19 mouse cellular contexts compared by ENCODE assay signal in genomic region chr2:118750476-118750875, GRCm38 (mm10). TPM values are rescaled to one million over a fixed set of nuclear protein-coding genes. Genes with fewer than 3 reads are reported as not detected.
A peak's percentile ranks its signal among the peaks of the same experiment; 100 is the strongest.
DNase-seq lines count a peak whose midpoint lies in the region; ATAC-seq and TF ChIP-seq lines count a peak whose summit lies in the region.
"Had no signal": no experiment of that assay in that cellular context is flagged by ENCODE, and none has a peak within 500 bp of the region (broad histone marks: within the 10 kb centered on the region; RNA-seq: fewer than 3 reads in every experiment).

No protein-coding gene starts in this region.

- TF ChIP-seq CTCF in olfactory bulb, adult 2 months (IDR thresholded peaks at IDR 0.05; ENCODE audit: insufficient read depth, low read depth, low read length): no peak
- TF ChIP-seq CTCF in cerebellum, adult 2 months (IDR thresholded peaks at IDR 0.05; ENCODE audit: borderline replicate concordance, insufficient read depth, low read depth, low read length): no peak

- ATAC-seq in liver, embryonic 11.5 days (replicated peaks; ENCODE audit: low FRiP score): no peak
- ATAC-seq: forebrain, embryonic 13.5 days; inflammation-experienced regulatory T-cells, adult 6 months had no signal

- H3K27me3 ChIP-seq in liver, embryonic 11.5 days (replicated peaks; ENCODE audit: control insufficient read depth, insufficient read depth, low read length): 0 out of 2 replicates have a peak, but pooled peaks cover 2% of the 10 kb centered on the region
- no peaks in the 10 kb centered on the region for H3K27me3 ChIP-seq in cerebellum, adult 2 months (ENCODE audit: control insufficient read depth, insufficient read depth, low read length)
- H3K27me3 ChIP-seq: CH12.LX; forebrain, embryonic 13.5 days had no signal

- H3K9ac ChIP-seq in liver, embryonic 11.5 days (ENCODE audit: low read depth, low read length): no peak overlapping the region
- H3K9ac ChIP-seq: forebrain, embryonic 13.5 days; lung, embryonic 14.5 days had no signal

- H3K27ac ChIP-seq in liver, embryonic 11.5 days (ENCODE audit: low read depth, low read length): peak overlapping the region; percentile 38; the same call in 1 of the 2 replicates
- H3K27ac ChIP-seq in olfactory bulb, adult 2 months (ENCODE audit: insufficient read depth, low read depth, low read length): peak overlapping the region; percentile 92
- no peak overlapping the region for H3K27ac ChIP-seq in cerebellum, adult 2 months (ENCODE audit: insufficient read depth, low read length)
- H3K27ac ChIP-seq: forebrain, embryonic 13.5 days had no signal

- 76% methylated on average over 8 of the region's 8 CpGs for WGBS in liver, embryonic 11.5 days
- WGBS in olfactory bulb, adult 2 months: 36% methylated on average over 8 of the region's 8 CpGs
- WGBS in cerebellum, adult 2 months: 42% methylated on average over 8 of the region's 8 CpGs

- DNase-seq in liver, embryonic 11.5 days (ENCODE audit: low spot score): no peak
- no peak for DNase-seq in liver
- DNase-seq in heart, adult 9 months (ENCODE audit: low spot score in 2 of 2): peak; percentile 76 to 81
- peak; percentile 52 to 54 for DNase-seq in heart, postnatal 14 days
- DNase-seq in urinary bladder, adult 18-20 months (ENCODE audit: low spot score in 2 of 2): no peak
- DNase-seq in kidney, adult 11 months: no peak
- DNase-seq in cerebellum, adult 2 months: no peak
- DNase-seq: adrenal gland, postnatal 10 days; kidney, postnatal 4 days; lung, embryonic 14.5 days; right cerebral cortex, postnatal 14 days had no signal

- no peaks in the 10 kb centered on the region for H3K9me3 ChIP-seq in liver, embryonic 11.5 days (ENCODE audit: control insufficient read depth, low read length)
- H3K9me3 ChIP-seq: forebrain, embryonic 13.5 days; midbrain, embryonic 10.5 days had no signal

- H3K4me3 ChIP-seq in liver, embryonic 11.5 days (ENCODE audit: low read depth, low read length): no peak overlapping the region
- H3K4me3 ChIP-seq in olfactory bulb, adult 2 months (ENCODE audit: insufficient read depth, low read depth, low read length): no peak overlapping the region; the same call in 1 of the 2 replicates
- no peak overlapping the region for H3K4me3 ChIP-seq in cerebellum, adult 2 months (replicated peaks; ENCODE audit: insufficient read depth, low read depth, low read length)
- H3K4me3 ChIP-seq: forebrain, embryonic 13.5 days; midbrain, embryonic 10.5 days had no signal

- TF ChIP-seq POLR2A in olfactory bulb, adult 2 months (IDR thresholded peaks at IDR 0.05; ENCODE audit: insufficient read depth, low read depth, low read length): no peak
- TF ChIP-seq POLR2A in cerebellum, adult 2 months (IDR thresholded peaks at IDR 0.05; ENCODE audit: borderline replicate concordance, insufficient read depth, low read length): no peak

- intact Hi-C loops in heart, postnatal 14 days (cut with DNase I): no loop called here

- H3K36me3 ChIP-seq in liver, embryonic 11.5 days (ENCODE audit: control insufficient read depth, insufficient read depth, low read length): peaks cover 9% of the 10 kb centered on the region; the same call in 1 of the 2 replicates

- 0 out of 2 replicates have a peak overlapping the region, but pooled peaks have one; percentile 4 for H3K4me2 ChIP-seq in liver, embryonic 11.5 days
- H3K4me2 ChIP-seq: lung, embryonic 14.5 days had no signal

- H3K4me1 ChIP-seq in liver, embryonic 11.5 days (replicated peaks; ENCODE audit: control insufficient read depth, insufficient read depth, low read length): peaks cover 43% of the 10 kb centered on the region
- peaks cover 31% of the 10 kb centered on the region for H3K4me1 ChIP-seq in olfactory bulb, adult 2 months (ENCODE audit: control insufficient read depth, insufficient read depth, low read length)
- H3K4me1 ChIP-seq in cerebellum, adult 2 months (ENCODE audit: control insufficient read depth, insufficient read depth, low read length): peaks cover 20% of the 10 kb centered on the region

RNA-seq across cellular contexts. Expression of gene Inafm2, which starts 4.9 kb away (rescaled TPM):
- polyA plus RNA-seq in liver, embryonic 11.5 days (2014; fragmentation: Nextera tagmentation; extraction: Ambion mirVana): 32.3 and 33.0 TPM in 2 replicates
- total RNA-seq in heart, postnatal 14 days (2021): 10 to 100 TPM; 36.2 to 38.6 TPM
- polyA plus RNA-seq in olfactory bulb, adult 2 months (2012; ENCODE audit: insufficient read depth, insufficient read length, low replicate concordance, missing spikeins): not detected in 2 replicates
- polyA plus RNA-seq in cerebellum, adult 2 months (2012; rRNA removed): 21.8 and 22.0 TPM in 2 replicates

RNA-seq across cellular contexts. Expression of gene Ccdc9b, which starts 12.0 kb away (rescaled TPM):
- 0.14 and 0.19 TPM in 2 replicates for polyA plus RNA-seq in liver, embryonic 11.5 days (2014; fragmentation: Nextera tagmentation; extraction: Ambion mirVana)
- total RNA-seq in heart, postnatal 14 days (2021): 10 to 100 TPM; 15.5 to 17.5 TPM
- not detected in 2 replicates for polyA plus RNA-seq in olfactory bulb, adult 2 months (2012; ENCODE audit: insufficient read depth, insufficient read length, low replicate concordance, missing spikeins)
- polyA plus RNA-seq in cerebellum, adult 2 months (2012; rRNA removed): 8.3 and 8.5 TPM in 2 replicates
- total RNA-seq: CH12.LX had no signal

RNA-seq across cellular contexts. Expression of gene Phgr1, which starts 22.1 kb away (rescaled TPM):
- polyA plus RNA-seq in liver, embryonic 11.5 days (2014; fragmentation: Nextera tagmentation; extraction: Ambion mirVana): not detected in 2 replicates
- not detected for total RNA-seq in heart, postnatal 14 days (2021)
- not detected in 2 replicates for polyA plus RNA-seq in olfactory bulb, adult 2 months (2012; ENCODE audit: insufficient read depth, insufficient read length, low replicate concordance, missing spikeins)
- not detected in 2 replicates for polyA plus RNA-seq in cerebellum, adult 2 months (2012; rRNA removed)
- total RNA-seq: adrenal gland, postnatal 10 days; CH12.LX; gastrocnemius, adult 8-10 months had no signal
- polyA plus RNA-seq: embryonic facial prominence, embryonic 11.5 days; forebrain, embryonic 13.5 days; inflammation-experienced regulatory T-cells, adult 6 months; lung, embryonic 14.5 days; midbrain, embryonic 10.5 days; neural tube, embryonic 14.5 days had no signal

RNA-seq across cellular contexts. Expression of gene Plcb2, which starts 22.2 kb away (rescaled TPM):
- 2.9 and 3.5 TPM in 2 replicates for polyA plus RNA-seq in liver, embryonic 11.5 days (2014; fragmentation: Nextera tagmentation; extraction: Ambion mirVana)
- total RNA-seq in heart, postnatal 14 days (2021): 1 to 10 TPM; 2.4 to 2.7 TPM
- not detected in 2 replicates for polyA plus RNA-seq in olfactory bulb, adult 2 months (2012; ENCODE audit: insufficient read depth, insufficient read length, low replicate concordance, missing spikeins)
- polyA plus RNA-seq in cerebellum, adult 2 months (2012; rRNA removed): 0.86 and 0.97 TPM in 2 replicates

RNA-seq across cellular contexts. Expression of gene Disp2, which starts 29.0 kb away (rescaled TPM):
- polyA plus RNA-seq in liver, embryonic 11.5 days (2014; fragmentation: Nextera tagmentation; extraction: Ambion mirVana): 0.32 and 0.60 TPM in 2 replicates
- total RNA-seq in heart, postnatal 14 days (2021): under 1 TPM; 0.02 to 0.10 TPM
- 69.0 TPM in 1 of 2 replicates, not detected in the other for polyA plus RNA-seq in olfactory bulb, adult 2 months (2012; ENCODE audit: insufficient read depth, insufficient read length, low replicate concordance, missing spikeins)
- polyA plus RNA-seq in cerebellum, adult 2 months (2012; rRNA removed): 212 and 227 TPM in 2 replicates
- total RNA-seq: CH12.LX had no signal
- polyA plus RNA-seq: inflammation-experienced regulatory T-cells, adult 6 months had no signal

Comparison
In these comparisons a context has a peak if more than half of its experiments do, and no peak if none do; other contexts are left out.
1. DNase-seq: peak in heart, adult 9 months (2 of 2) and heart, postnatal 14 days (2 of 2); none in liver, embryonic 11.5 days (single experiment), liver (single experiment), urinary bladder, adult 18-20 months (0 of 2), kidney, adult 11 months (single experiment) and cerebellum, adult 2 months (0 of 2).